In genomic region chr1:157298990-157299389, GRCm38 (mm10) we compare ENCODE assay signal across 16 mouse cellular contexts.
"Had no signal": no experiment of that assay in that cellular context is flagged by ENCODE, and none has a peak within 500 bp of the region (broad histone marks: within the 10 kb centered on the region; RNA-seq: fewer than 3 reads in every experiment).

No protein-coding gene starts in this region.

- H3K4me2 ChIP-seq: lung, embryonic 14.5 days; midbrain, embryonic 11.5 days; midbrain, embryonic 13.5 days; midbrain, embryonic 15.5 days; neural tube, embryonic 12.5 days; stomach, embryonic 15.5 days had no signal

- H3K9me3 ChIP-seq: midbrain, embryonic 13.5 days; midbrain, embryonic 15.5 days; neural tube, embryonic 12.5 days; stomach, embryonic 15.5 days had no signal

- H3K27me3 ChIP-seq: megakaryocyte, embryonic 14.5 days; midbrain, embryonic 13.5 days; midbrain, embryonic 15.5 days; neural tube, embryonic 12.5 days; stomach, embryonic 15.5 days had no signal

- H3K9ac ChIP-seq: lung, embryonic 14.5 days; midbrain, embryonic 13.5 days; midbrain, embryonic 15.5 days; neural tube, embryonic 12.5 days; stomach, embryonic 15.5 days had no signal

- H3K27ac ChIP-seq: macrophage; midbrain, embryonic 13.5 days; midbrain, embryonic 15.5 days; neural tube, embryonic 12.5 days; stomach, embryonic 15.5 days; stomach, postnatal 0 days had no signal

- ATAC-seq: midbrain, embryonic 13.5 days; midbrain, embryonic 15.5 days had no signal

- H3K4me3 ChIP-seq: megakaryocyte, embryonic 14.5 days; midbrain, embryonic 13.5 days; midbrain, embryonic 15.5 days; neural tube, embryonic 12.5 days; stomach, embryonic 15.5 days had no signal

- H3K4me1 ChIP-seq: megakaryocyte, embryonic 14.5 days; midbrain, embryonic 13.5 days; midbrain, embryonic 15.5 days; neural tube, embryonic 12.5 days; stomach, embryonic 15.5 days had no signal

- H3K36me3 ChIP-seq: midbrain, embryonic 15.5 days; stomach, embryonic 15.5 days had no signal

- DNase-seq: lung, adult 18-20 months; lung, postnatal 14 days; lung, postnatal 36 days; right cerebral cortex, postnatal 14 days; thymus, adult 2 months; thymus, postnatal 25 days; thymus, postnatal 4 days had no signal
